Mouse (Mus musculus) left cerebral cortex, adult 18-20 months (tissue): Measurements from ENCODE around the gene Ndufa1. TPM values are rescaled to one million over a fixed set of nuclear protein-coding genes. Genes with fewer than 3 reads are reported as not detected.
"Not testable (repeated sequence)": the region's sequence is repeated elsewhere in the genome, so short reads cannot be mapped to it uniquely, and the experiment has no call there.

ENCODE experiments used
- DNase-seq, 2 experiments: peaks; one replicate each; pipeline ENCODE4 v3.0.0; 2021 to 2022; ENCODE audit warnings: low spot score in 2 of 2, mixed read lengths in 1 of 2
- long read RNA-seq, 2 experiments: library from polyadenylated mRNA; stranded (forward); transcript quantifications; one replicate each; pipeline ENCODE4 v2.0.0; 2021
- total RNA-seq, 2 experiments: library from RNA; stranded (reverse); gene quantifications; 2 replicates each; pipeline ENCODE4 v1.2.3; 2021

The Ndufa1 gene
- total RNA-seq = 100 to 1,000 TPM; 189 to 199 TPM
- long read RNA-seq, experiment 1, transcript Ndufa1-201 (3 exons, 419 nt) = major isoform, 71 of 76 reads
- long read RNA-seq, experiment 1, partial matches to known transcripts = 5 of 76 reads
- long read RNA-seq, experiment 1, other reads (novel, unspliced or antisense) = 0 of 76 reads
- long read RNA-seq, experiment 2, transcript Ndufa1-201 (3 exons, 419 nt) = major isoform, 68 of 76 reads
- long read RNA-seq, experiment 2, partial matches to known transcripts = 8 of 76 reads
- long read RNA-seq, experiment 2, other reads (novel, unspliced or antisense) = 0 of 76 reads

DNA sequence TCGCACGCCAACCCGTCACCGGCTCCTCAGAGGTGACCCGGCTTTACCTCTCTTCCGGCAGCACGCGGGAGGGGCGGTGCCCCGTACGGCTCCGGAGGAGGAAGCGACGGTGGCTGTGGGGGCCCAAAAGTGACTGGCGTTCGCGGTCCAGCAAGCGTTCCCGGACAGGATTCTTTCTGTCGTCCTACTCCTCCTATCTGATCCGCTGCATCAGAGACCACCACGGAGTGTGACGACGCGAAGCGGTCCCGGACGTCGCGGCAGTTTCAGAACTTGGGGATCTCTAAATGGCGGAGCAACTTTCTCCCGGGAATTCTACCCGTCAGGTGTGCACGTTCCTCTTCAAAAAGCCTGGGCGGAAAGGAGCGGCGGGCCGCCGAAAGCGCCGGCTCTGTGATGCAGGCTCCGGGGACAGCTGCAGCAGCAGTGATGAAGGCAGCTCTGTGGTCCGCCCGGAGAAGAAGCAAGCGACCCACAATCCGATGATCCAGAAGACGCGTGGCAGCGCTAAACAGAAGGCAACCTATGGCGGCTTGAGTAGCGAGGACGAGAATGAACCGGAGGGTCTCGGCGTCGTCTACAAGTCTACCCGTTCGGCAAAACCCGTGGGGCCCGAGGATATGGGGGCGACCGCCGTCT lies at the start of gene Ndufa1, which contains the start of gene Rnf113a1:
Ndufa1 (minus strand) TSS at position 59 of the 639 bp plus-strand sequence.
Rnf113a1 (plus strand) TSS at position 141 of the 639 bp plus-strand sequence.
- peak; percentile 81 to 85 for DNase-seq

DNA sequence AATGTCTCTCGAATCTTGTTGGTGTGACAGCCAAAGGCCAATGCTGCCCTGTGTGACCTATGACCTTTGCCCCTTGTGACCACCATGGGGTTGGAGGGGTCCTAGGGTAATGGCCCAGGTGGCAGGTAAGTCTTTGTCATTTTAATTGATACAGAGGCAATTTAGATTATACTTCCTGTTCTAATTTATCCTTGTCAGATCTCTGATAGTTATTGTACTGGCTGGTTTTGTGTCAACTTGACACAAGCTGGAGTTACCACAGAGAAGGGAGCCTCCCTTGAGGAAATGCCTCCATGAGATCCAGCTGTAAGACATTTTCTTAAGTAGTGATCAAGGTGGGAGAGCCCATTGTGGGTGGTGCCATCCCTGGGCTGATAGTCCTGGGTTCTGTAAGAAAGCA lies 31.2 kb upstream of the Ndufa1 start, which contains the start of gene Rhox1:
Rhox1 (minus strand) TSS at position 101 of the 400 bp plus-strand sequence.
- not testable (repeated sequence) for DNase-seq

DNA sequence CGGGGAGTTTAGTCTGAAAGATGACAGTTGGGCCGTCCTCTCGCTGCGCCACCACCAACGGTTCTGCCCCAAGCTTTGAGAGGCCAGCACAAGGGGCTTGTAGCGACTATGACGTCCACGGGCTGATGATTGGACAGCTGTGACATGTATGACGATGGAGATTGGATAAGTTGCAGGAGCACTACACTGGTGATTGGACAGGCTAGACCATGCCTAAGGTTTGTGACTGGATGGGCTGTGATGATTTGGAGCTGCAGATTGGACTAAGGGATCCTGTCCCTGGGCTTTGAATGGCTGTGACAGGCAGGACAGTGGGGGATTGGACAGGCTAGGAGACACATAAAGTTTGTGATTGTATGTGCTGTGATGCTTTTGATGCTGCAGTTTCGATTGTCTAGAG lies 20.0 kb upstream of the Ndufa1 start, which contains the start of gene Gm9:
Gm9 (minus strand) TSS at position 101 of the 400 bp plus-strand sequence.
- no peak for DNase-seq

DNA sequence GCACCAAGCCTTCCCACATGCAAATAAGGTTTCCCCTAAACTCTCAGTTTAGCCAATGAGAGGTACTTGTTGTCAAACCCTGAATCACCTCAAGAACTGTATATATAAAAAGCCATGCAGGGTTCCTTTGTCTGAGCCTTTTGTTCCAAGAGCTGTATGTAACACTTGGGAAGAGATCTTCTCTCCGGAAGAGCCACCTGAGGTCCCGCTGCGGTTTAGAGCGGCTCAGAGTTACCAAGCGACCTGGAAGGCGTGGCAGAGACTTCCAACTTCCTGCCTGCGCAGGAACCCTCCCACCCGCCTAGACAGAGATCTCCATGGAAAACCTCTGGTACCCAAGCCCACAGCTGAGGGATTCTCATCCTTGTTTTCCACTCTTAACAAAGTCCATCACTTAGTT lies 7.7 kb upstream of the Ndufa1 start:
- no peak for DNase-seq

DNA sequence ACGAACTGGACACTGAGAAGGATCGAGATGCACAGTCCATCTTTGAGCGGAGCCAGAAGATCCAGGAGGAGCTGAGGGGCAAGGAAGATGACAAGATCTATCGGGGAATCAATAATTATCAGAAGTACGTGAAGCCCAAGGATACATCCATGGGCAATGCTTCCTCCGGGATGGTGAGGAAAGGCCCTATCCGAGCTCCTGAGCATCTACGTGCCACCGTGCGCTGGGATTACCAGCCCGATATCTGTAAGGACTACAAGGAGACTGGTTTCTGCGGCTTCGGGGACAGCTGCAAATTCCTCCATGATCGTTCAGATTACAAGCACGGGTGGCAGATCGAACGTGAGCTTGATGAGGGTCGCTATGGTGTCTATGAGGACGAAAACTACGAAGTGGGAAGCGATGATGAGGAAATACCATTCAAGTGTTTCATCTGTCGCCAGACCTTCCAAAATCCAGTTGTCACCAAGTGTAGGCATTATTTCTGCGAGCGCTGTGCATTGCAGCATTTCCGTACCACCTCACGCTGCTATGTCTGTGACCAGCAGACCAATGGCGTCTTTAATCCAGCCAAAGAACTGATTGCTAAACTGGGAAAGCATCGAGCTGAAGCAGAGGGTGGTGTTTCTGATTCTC lies 899 bp upstream of the Ndufa1 start:
- DNase-seq = peak; percentile 3 to 13

DNA sequence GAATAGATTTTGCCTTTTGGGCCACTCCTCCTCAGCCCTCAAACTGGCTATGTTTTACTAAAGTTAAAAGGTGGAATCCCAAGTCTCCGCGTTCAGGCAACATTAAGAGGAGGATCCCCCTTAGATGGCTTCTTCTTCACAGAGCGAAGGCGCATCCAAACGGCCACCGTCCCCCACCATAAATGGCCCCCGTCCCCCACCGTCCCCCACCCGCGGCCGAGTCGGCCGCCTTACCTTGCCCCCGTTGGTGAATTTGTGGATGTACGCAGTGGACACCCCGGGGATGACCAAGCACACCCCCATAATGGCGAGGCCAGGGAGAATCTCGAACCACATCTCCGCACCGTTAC lies 233 bp downstream of the Ndufa1 start:
- no peak for DNase-seq

DNA sequence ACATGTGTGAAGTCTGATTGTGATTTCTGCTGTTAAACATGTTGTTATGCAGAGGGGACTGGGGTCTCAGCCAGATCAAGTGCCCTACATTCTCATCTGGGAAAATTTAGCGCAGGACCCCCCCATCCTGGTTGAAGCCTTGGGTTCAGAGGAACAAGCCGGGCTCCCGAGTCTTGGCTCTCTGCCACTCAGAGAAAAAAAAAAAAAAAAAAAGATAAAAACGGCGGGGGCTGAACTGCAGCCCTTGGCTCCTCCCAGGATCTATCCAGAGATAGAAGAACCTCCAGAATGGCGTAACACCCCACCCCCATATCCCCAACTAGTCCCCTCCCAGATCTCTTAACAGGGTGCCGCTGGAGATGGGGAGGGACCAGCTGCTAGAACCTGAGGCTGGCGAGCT lies 6.6 kb downstream of the Ndufa1 start:
- DNase-seq = not testable (repeated sequence)

DNA sequence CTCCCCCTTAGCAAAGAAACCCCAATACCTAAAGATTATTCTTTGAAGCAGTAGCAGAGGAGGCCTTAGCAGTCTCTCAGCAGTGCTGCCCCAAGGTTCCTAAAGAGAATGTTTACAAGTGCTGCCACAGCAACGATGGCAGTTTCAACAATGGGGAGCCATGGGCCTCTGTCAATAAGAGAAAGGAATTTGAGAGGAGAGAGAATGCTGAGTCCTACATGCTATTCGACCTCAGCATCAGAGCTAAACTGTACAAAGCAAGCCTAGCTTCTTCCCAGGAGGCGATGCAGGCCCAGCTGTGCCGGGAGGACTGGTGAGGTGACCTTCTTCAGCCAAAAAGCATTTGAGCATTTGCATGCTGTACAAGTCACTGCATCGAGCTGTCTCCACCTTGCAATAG lies 22.2 kb downstream of the Ndufa1 start, which contains the start of gene Akap14:
Akap14 (minus strand) TSS at position 101 of the 400 bp plus-strand sequence.
- DNase-seq = no peak

DNA sequence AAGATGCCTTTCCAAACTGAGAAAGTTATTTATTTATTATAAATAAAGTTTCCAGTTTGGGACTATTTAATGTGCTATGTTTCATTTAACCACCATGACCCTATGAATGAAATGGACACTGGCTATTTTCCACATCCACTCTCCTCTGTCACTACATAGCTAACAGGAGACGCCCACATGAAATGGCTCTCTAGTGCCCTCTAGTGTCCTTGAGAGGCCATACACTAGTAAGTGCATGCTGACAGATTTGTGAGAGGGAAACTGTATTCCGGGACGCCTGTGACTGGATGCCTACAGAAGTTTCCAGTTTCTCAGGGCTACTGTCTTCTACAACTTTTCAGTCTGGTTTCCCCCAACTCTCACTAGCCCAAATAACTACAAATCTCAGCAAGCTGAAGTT lies 23.9 kb downstream of the Ndufa1 start:
- DNase-seq = peak in 1 of 2 experiments; percentile 8

DNA sequence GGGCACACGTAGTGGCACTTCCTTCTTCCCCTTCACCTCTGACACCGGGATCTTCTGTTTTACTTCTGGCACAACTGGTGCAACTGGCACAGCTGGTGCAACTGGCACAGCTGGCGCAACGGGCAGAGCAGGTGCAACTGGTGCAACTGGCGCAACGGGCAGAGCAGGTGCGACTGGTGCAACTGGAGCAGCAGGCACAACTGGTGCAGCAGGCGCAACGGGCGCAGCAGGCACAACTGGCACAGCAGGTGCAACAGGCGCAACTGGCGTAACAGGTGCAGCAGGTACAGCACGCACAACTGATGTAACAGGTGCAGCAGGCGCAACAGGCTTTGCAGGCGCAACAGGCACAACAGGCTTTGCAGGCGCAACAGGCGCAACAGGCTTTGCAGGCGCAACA lies 27.8 kb downstream of the Ndufa1 start:
- no peak for DNase-seq

DNA sequence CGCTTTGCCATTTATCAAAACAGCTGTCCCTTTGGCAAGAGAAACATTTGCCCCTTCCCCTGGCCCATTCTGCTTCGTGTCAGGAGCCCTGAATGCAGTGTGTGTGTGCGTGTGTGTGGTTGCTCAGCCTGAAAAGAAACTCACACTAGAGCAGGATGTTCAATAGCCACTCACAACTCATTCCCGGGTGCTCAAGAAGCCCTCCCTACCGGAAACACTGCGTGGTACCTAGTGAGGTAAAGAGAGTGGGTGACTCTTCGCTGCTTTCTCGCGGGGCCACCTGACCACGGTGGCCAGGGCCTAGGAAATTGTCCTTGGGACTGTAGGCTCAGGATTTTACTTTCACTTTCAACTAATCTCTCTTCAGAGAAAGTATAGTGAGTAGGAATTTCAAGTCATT lies 29.8 kb downstream of the Ndufa1 start:
- no peak for DNase-seq

DNA sequence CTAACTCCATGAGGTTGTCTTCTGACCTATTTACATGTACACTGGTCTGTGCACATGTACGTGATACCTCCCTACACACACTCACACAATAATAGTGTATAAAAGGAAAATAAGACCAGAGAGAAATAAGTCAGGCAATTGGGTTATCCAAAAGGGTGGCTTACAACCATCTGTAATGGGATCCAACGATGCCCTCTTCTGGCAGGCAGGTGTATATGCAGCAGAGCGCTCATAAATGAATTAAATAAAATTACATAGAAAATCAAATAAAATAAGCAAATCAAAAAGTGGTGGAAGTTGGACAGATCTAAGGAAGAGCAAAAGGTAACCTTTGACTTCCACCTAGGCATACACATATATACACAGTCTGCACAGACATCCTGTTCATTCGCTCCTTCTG lies 33.1 kb downstream of the Ndufa1 start:
- no peak for DNase-seq

DNA sequence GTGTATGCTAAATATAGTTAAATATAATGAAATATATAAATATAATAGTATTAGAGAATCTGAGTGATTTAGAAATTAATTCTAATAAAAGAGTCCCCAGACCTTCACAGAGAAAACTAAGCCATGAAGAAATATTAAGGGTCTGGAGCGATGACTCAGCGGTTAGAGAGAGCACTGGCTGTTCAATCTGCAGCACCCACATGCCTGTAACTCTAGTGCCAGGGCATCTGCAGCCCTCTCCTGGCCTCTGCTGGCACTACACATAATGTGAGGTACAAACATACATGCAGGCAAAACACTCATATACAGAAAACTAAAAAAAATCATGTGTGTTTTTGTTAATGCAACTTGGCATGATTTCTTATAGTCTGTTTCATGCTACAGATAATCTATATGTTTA lies 46.0 kb downstream of the Ndufa1 start:
- DNase-seq = no peak

DNA sequence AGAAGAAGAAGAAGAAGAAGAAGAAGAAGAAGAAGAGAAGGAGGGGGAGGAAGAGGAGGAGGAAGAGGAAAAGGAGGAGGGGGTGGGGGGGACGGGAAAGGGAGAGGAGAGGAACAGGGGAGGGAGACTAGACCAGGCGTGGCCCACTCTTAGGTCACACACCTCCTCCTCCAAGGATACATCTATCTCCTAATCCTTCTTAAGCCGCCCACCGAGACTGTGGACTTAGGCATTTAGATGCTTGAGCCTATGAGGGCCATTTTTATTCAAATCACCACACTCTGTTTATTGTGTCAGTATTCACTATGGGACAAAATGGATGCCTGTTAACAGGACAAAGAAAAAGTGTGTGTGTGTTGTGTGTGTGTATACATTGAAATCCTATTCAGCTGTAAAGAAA lies 46.5 kb downstream of the Ndufa1 start:
- not testable (repeated sequence) for DNase-seq

DNA sequence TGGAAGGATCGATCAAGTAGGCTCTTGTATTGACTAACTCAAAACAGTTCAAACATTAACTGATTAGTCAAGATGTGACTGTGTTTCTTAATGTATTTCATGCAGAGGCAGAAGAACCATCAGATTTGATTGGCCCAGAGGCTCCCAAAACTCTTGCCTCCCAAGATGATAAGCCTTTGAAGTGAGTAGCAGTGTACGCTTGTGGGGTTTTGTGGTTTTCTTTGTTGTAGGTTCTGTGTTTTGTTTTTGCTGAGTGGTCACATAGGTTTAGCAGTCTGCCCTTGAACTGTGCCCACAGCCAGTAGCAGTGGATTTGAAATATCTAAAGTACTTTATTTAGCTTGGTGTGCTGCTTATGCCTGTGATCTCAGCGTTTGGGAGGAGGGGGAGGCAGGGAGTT lies 49.2 kb downstream of the Ndufa1 start:
- DNase-seq = no peak

Other genes with a start within 250 kb of the Ndufa1 start
- 10 to 100 TPM; 58.3 to 67.0 TPM for gene Sept6, start 199.4 kb downstream of the Ndufa1 start, total RNA-seq
- gene Sowahd, start 142.3 kb downstream of the Ndufa1 start, total RNA-seq = not detected
- 100 to 1,000 TPM; 274 to 295 TPM for gene Rpl39, start 105.8 kb downstream of the Ndufa1 start, total RNA-seq
- gene Upf3b, start 80.8 kb downstream of the Ndufa1 start, total RNA-seq = 10 to 100 TPM; 17.4 to 18.1 TPM
- 10 to 100 TPM; 11.9 to 14.1 TPM for gene Nkap, start 64.4 kb downstream of the Ndufa1 start, total RNA-seq
- not detected for gene Akap14, start 22.3 kb downstream of the Ndufa1 start, total RNA-seq
- gene Rnf113a1, start 82 bp upstream of the Ndufa1 start, total RNA-seq = 1 to 10 TPM; 7.5 to 8.7 TPM
- gene Gm9, start 19.9 kb upstream of the Ndufa1 start, total RNA-seq = not detected
- gene Rhox1, start 31.1 kb upstream of the Ndufa1 start, total RNA-seq = not detected
- gene Rhox2a, start 53.8 kb upstream of the Ndufa1 start, total RNA-seq = not detected
- not detected for gene Rhox3a, start 58.8 kb upstream of the Ndufa1 start, total RNA-seq
- not detected for gene Rhox4a, start 74.2 kb upstream of the Ndufa1 start, total RNA-seq
- gene Rhox3a2, start 188.9 kb upstream of the Ndufa1 start, total RNA-seq = not detected
- not detected for gene Rhox4a2, start 199.7 kb upstream of the Ndufa1 start, total RNA-seq
- not detected for gene Rhox2b, start 220.9 kb upstream of the Ndufa1 start, total RNA-seq
- gene Rhox4b, start 241.3 kb upstream of the Ndufa1 start, total RNA-seq = not detected